Mouse (Mus musculus): ENCODE results near the gene Hspa2.

- no peak for TF ChIP-seq MYOD1 (IDR thresholded peaks at IDR 0.05; ENCODE audit: control insufficient read depth, insufficient read length, low read depth)
- no peak for TF ChIP-seq CTCF (IDR thresholded peaks at IDR 0.05; ENCODE audit: control insufficient read depth, insufficient read depth, insufficient read length)
Observed at GRCm38 (mm10) chr12:76403886-76404537, at the start of gene Hspa2.

Measured in C2C12 (cell line).